Mouse (Mus musculus) testis, postnatal 10 days (tissue): ENCODE data around the gene Rhbdd3.
"Not testable (repeated sequence)": the region's sequence is repeated elsewhere in the genome, so short reads cannot be mapped to it uniquely, and the experiment has no call there.

ENCODE experiments used
- DNase-seq: peaks from one replicate; pipeline ENCODE4 v3.0.0; 2021; ENCODE audit warnings: low spot score

Gene Rhbdd3

GRCm38 (mm10) chr11:5065056-5065821 lies 33.5 kb upstream of the Rhbdd3 start, which contains the start of gene Gas2l1:
Gene Gas2l1, minus strand, starts transcription at chr11:5065327.
- peak; percentile 97 for DNase-seq

GRCm38 (mm10) chr11:5067063-5067462 lies 31.7 kb upstream of the Rhbdd3 start:
- DNase-seq = no peak

- DNase-seq = no peak
Observed at GRCm38 (mm10) chr11:5068126-5068971, 30.4 kb upstream of the Rhbdd3 start.

- no peak for DNase-seq
Observed at GRCm38 (mm10) chr11:5074882-5075281, 23.8 kb upstream of the Rhbdd3 start.

GRCm38 (mm10) chr11:5075760-5076159 lies 23.0 kb upstream of the Rhbdd3 start:
- DNase-seq = no peak

GRCm38 (mm10) chr11:5076843-5077242 lies 21.9 kb upstream of the Rhbdd3 start:
- DNase-seq = not testable (repeated sequence)

- DNase-seq = no peak
Observed at GRCm38 (mm10) chr11:5089147-5089546, 9.6 kb upstream of the Rhbdd3 start.

GRCm38 (mm10) chr11:5091706-5092105 lies 7.0 kb upstream of the Rhbdd3 start:
- DNase-seq = no peak

- DNase-seq = no peak
Observed at GRCm38 (mm10) chr11:5095877-5096276, 2.8 kb upstream of the Rhbdd3 start.

- DNase-seq = no peak
Observed at GRCm38 (mm10) chr11:5096480-5097020, 2.2 kb upstream of the Rhbdd3 start.

GRCm38 (mm10) chr11:5098035-5098735 lies 541 bp upstream of the Rhbdd3 start:
- peak; percentile 58 for DNase-seq

- DNase-seq = peak; percentile 90
Observed at GRCm38 (mm10) chr11:5099576-5100183, 954 bp downstream of the Rhbdd3 start.

- no peak for DNase-seq
Observed at GRCm38 (mm10) chr11:5100283-5100682, 1.6 kb downstream of the Rhbdd3 start.

GRCm38 (mm10) chr11:5100801-5101200 lies 2.1 kb downstream of the Rhbdd3 start:
- no peak for DNase-seq

- no peak for DNase-seq
Observed at GRCm38 (mm10) chr11:5101641-5102040, 2.9 kb downstream of the Rhbdd3 start.

GRCm38 (mm10) chr11:5102384-5102783 lies 3.7 kb downstream of the Rhbdd3 start:
- no peak for DNase-seq

- no peak for DNase-seq
Observed at GRCm38 (mm10) chr11:5103986-5104509, 5.3 kb downstream of the Rhbdd3 start.

- no peak for DNase-seq
Observed at GRCm38 (mm10) chr11:5109441-5109840, 10.7 kb downstream of the Rhbdd3 start.

GRCm38 (mm10) chr11:5113645-5114044 lies 14.9 kb downstream of the Rhbdd3 start:
- no peak for DNase-seq

GRCm38 (mm10) chr11:5114931-5115581 lies 16.3 kb downstream of the Rhbdd3 start:
- peak; percentile 94 for DNase-seq

GRCm38 (mm10) chr11:5125713-5126112 lies 27.0 kb downstream of the Rhbdd3 start:
- no peak for DNase-seq
